Mouse (Mus musculus): ENCODE measurements at regions not wholly inside any gene's neighbourhood (a gene's known extent, or its start where the extent isn't known, plus 50 kb on each side); places are given as distances from the start of the nearest gene placed in this dataset.

GRCm38 (mm10) chr3:121024810-121025209 is 146.7 kb downstream of the Rwdd3 start:
- no peak overlapping the region for H3K4me2 ChIP-seq (replicated peaks; ENCODE audit: low read depth, low read length)
- no peaks in the 10 kb centered on the region for H3K36me3 ChIP-seq (ENCODE audit: insufficient read depth, low read length)
- H3K27me3 ChIP-seq (ENCODE audit: insufficient read depth, low read length), result no peaks in the 10 kb centered on the region
- no peak overlapping the region for H3K27ac ChIP-seq (ENCODE audit: low read length)
- no peak for ATAC-seq (ENCODE audit: low FRiP score, low TSS enrichment)
- WGBS, result 50% methylated on average over 8 of the region's 8 CpGs
- no peaks in the 10 kb centered on the region for H3K4me1 ChIP-seq (ENCODE audit: insufficient read depth, low read length)
- H3K9me3 ChIP-seq (ENCODE audit: low read length), result no peaks in the 10 kb centered on the region
- no peak overlapping the region for H3K4me3 ChIP-seq (ENCODE audit: low read length)
- no peak overlapping the region for H3K9ac ChIP-seq (replicated peaks; ENCODE audit: low read length)

- ATAC-seq (ENCODE audit: low FRiP score, low TSS enrichment), result peak; percentile 49; the same call in 1 of the 2 replicates
- no peaks in the 10 kb centered on the region for H3K27me3 ChIP-seq (ENCODE audit: insufficient read depth, low read length)
- H3K36me3 ChIP-seq (ENCODE audit: insufficient read depth, low read length), result no peaks in the 10 kb centered on the region
- 81% methylated on average over 4 of the region's 4 CpGs for WGBS
- H3K9ac ChIP-seq (replicated peaks; ENCODE audit: low read length), result no peak overlapping the region
- H3K27ac ChIP-seq (ENCODE audit: low read length), result no peak overlapping the region
- no peaks in the 10 kb centered on the region for H3K4me1 ChIP-seq (ENCODE audit: insufficient read depth, low read length)
- H3K4me3 ChIP-seq (ENCODE audit: low read length), result no peak overlapping the region
- H3K9me3 ChIP-seq (ENCODE audit: low read length), result no peaks in the 10 kb centered on the region
- H3K4me2 ChIP-seq (replicated peaks; ENCODE audit: low read depth, low read length), result no peak overlapping the region
Observed at GRCm38 (mm10) chr3:121021126-121021848, 150.2 kb downstream of the Rwdd3 start.

GRCm38 (mm10) chr3:121009223-121009622 is 162.3 kb downstream of the Rwdd3 start:
- 84% methylated on average over 6 of the region's 6 CpGs for WGBS
- H3K27ac ChIP-seq (ENCODE audit: low read length), result no peak overlapping the region
- no peak overlapping the region for H3K4me2 ChIP-seq (replicated peaks; ENCODE audit: low read depth, low read length)
- H3K9me3 ChIP-seq (ENCODE audit: low read length), result no peaks in the 10 kb centered on the region
- no peaks in the 10 kb centered on the region for H3K27me3 ChIP-seq (ENCODE audit: insufficient read depth, low read length)
- ATAC-seq (ENCODE audit: low FRiP score, low TSS enrichment), result no peak
- no peak overlapping the region for H3K9ac ChIP-seq (replicated peaks; ENCODE audit: low read length)
- H3K4me1 ChIP-seq (ENCODE audit: insufficient read depth, low read length), result no peaks in the 10 kb centered on the region
- H3K36me3 ChIP-seq (ENCODE audit: insufficient read depth, low read length), result no peaks in the 10 kb centered on the region
- H3K4me3 ChIP-seq (ENCODE audit: low read length), result no peak overlapping the region

- Histone ChIP-seq H3K9ac (replicated peaks; ENCODE audit: low read length) (no peak overlapping the region), H3K27ac (ENCODE audit: low read length) (no peak overlapping the region), H3K9me3 (ENCODE audit: low read length) (no peaks in the 10 kb centered on the region), H3K4me2 (replicated peaks; ENCODE audit: low read depth, low read length) (no peak overlapping the region), H3K36me3 (ENCODE audit: insufficient read depth, low read length) (no peaks in the 10 kb centered on the region), H3K27me3 (ENCODE audit: insufficient read depth, low read length) (no peaks in the 10 kb centered on the region), H3K4me3 (ENCODE audit: low read length) (no peak overlapping the region), H3K4me1 (ENCODE audit: insufficient read depth, low read length) (no peaks in the 10 kb centered on the region)
- no peak for ATAC-seq (ENCODE audit: low FRiP score, low TSS enrichment)
- WGBS, result 58% methylated on average over 17 of the region's 17 CpGs
Observed at GRCm38 (mm10) chr3:120983556-120984270, 187.8 kb downstream of the Rwdd3 start.

GRCm38 (mm10) chr3:120982795-120983555 is 188.5 kb downstream of the Rwdd3 start:
- whole genome bisulfite sequencing, result 41% methylated on average over 10 of the region's 10 CpGs
- no peak for ATAC-seq (ENCODE audit: low FRiP score, low TSS enrichment)

GRCm38 (mm10) chr3:120982218-120982617 is 189.3 kb downstream of the Rwdd3 start:
- H3K27ac ChIP-seq (ENCODE audit: low read length), result no peak overlapping the region
- H3K36me3 ChIP-seq (ENCODE audit: insufficient read depth, low read length), result no peaks in the 10 kb centered on the region
- no peaks in the 10 kb centered on the region for H3K27me3 ChIP-seq (ENCODE audit: insufficient read depth, low read length)
- no peak overlapping the region for H3K4me2 ChIP-seq (replicated peaks; ENCODE audit: low read depth, low read length)
- no peaks in the 10 kb centered on the region for H3K9me3 ChIP-seq (ENCODE audit: low read length)
- 42% methylated on average over 4 of the region's 4 CpGs for WGBS
- no peak overlapping the region for H3K4me3 ChIP-seq (ENCODE audit: low read length)
- no peak for ATAC-seq (ENCODE audit: low FRiP score, low TSS enrichment)
- no peak overlapping the region for H3K9ac ChIP-seq (replicated peaks; ENCODE audit: low read length)
- no peaks in the 10 kb centered on the region for H3K4me1 ChIP-seq (ENCODE audit: insufficient read depth, low read length)

More at GRCm38 (mm10) chr3:120982795-120983555, 188.5 kb downstream of the Rwdd3 start:
- no peaks in the 10 kb centered on the region for H3K4me1 ChIP-seq (ENCODE audit: insufficient read depth, low read length)
- no peak overlapping the region for H3K27ac ChIP-seq (ENCODE audit: low read length)
- H3K9me3 ChIP-seq (ENCODE audit: low read length), result no peaks in the 10 kb centered on the region
- H3K4me2 ChIP-seq (replicated peaks; ENCODE audit: low read depth, low read length), result no peak overlapping the region
- no peaks in the 10 kb centered on the region for H3K36me3 ChIP-seq (ENCODE audit: insufficient read depth, low read length)
- H3K4me3 ChIP-seq (ENCODE audit: low read length), result no peak overlapping the region
- H3K27me3 ChIP-seq (ENCODE audit: insufficient read depth, low read length), result no peaks in the 10 kb centered on the region
- H3K9ac ChIP-seq (replicated peaks; ENCODE audit: low read length), result no peak overlapping the region

- Histone ChIP-seq H3K27ac (ENCODE audit: low read length) (0 out of 2 replicates have a peak overlapping the region, but pooled peaks have one; percentile 34), H3K4me2 (replicated peaks; ENCODE audit: low read depth, low read length) (no peak overlapping the region), H3K36me3 (ENCODE audit: insufficient read depth, low read length) (no peaks in the 10 kb centered on the region), H3K9ac (replicated peaks; ENCODE audit: low read length) (no peak overlapping the region), H3K27me3 (ENCODE audit: insufficient read depth, low read length) (no peaks in the 10 kb centered on the region), H3K9me3 (ENCODE audit: low read length) (no peaks in the 10 kb centered on the region), H3K4me3 (ENCODE audit: low read length) (no peak overlapping the region), H3K4me1 (ENCODE audit: insufficient read depth, low read length) (no peaks in the 10 kb centered on the region)
- ATAC-seq (ENCODE audit: low FRiP score, low TSS enrichment), result peak; percentile 71; the same call in 1 of the 2 replicates
- 59% methylated on average over 14 of the region's 14 CpGs for WGBS
Observed at GRCm38 (mm10) chr3:120970746-120971466, 200.6 kb downstream of the Rwdd3 start.

GRCm38 (mm10) chr3:120946906-120947305 is 224.6 kb downstream of the Rwdd3 start:
- 90% methylated on average over 8 of the region's 8 CpGs for whole genome bisulfite sequencing
- H3K9ac ChIP-seq (replicated peaks; ENCODE audit: low read length), result no peak overlapping the region
- no peak overlapping the region for H3K27ac ChIP-seq (ENCODE audit: low read length)
- no peak overlapping the region for H3K4me3 ChIP-seq (ENCODE audit: low read length)
- H3K36me3 ChIP-seq (ENCODE audit: insufficient read depth, low read length), result no peaks in the 10 kb centered on the region
- H3K9me3 ChIP-seq (ENCODE audit: low read length), result no peaks in the 10 kb centered on the region
- ATAC-seq (ENCODE audit: low FRiP score, low TSS enrichment), result no peak
- no peak overlapping the region for H3K4me2 ChIP-seq (replicated peaks; ENCODE audit: low read depth, low read length)
- H3K27me3 ChIP-seq (ENCODE audit: insufficient read depth, low read length), result no peaks in the 10 kb centered on the region
- H3K4me1 ChIP-seq (ENCODE audit: insufficient read depth, low read length), result no peaks in the 10 kb centered on the region

GRCm38 (mm10) chr3:120934401-120934800 is 237.1 kb downstream of the Rwdd3 start:
- H3K36me3 ChIP-seq (ENCODE audit: insufficient read depth, low read length), result no peaks in the 10 kb centered on the region
- H3K4me3 ChIP-seq (ENCODE audit: low read length), result no peak overlapping the region
- no peak for ATAC-seq (ENCODE audit: low FRiP score, low TSS enrichment)
- no peaks in the 10 kb centered on the region for H3K27me3 ChIP-seq (ENCODE audit: insufficient read depth, low read length)
- no peak overlapping the region for H3K9ac ChIP-seq (replicated peaks; ENCODE audit: low read length)
- no peaks in the 10 kb centered on the region for H3K9me3 ChIP-seq (ENCODE audit: low read length)
- H3K4me1 ChIP-seq (ENCODE audit: insufficient read depth, low read length), result no peaks in the 10 kb centered on the region
- no peak overlapping the region for H3K27ac ChIP-seq (ENCODE audit: low read length)
- no peak overlapping the region for H3K4me2 ChIP-seq (replicated peaks; ENCODE audit: low read depth, low read length)
- WGBS, result 88% methylated on average over 4 of the region's 4 CpGs

All from kidney, embryonic 16.5 days (tissue).